Mouse (Mus musculus) adrenal gland, postnatal 4 days (tissue): ENCODE data around the gene Btg1. TPM values are rescaled to one million over a fixed set of nuclear protein-coding genes. Genes with fewer than 3 reads are reported as not detected.
A peak's percentile ranks its signal among the peaks of the same experiment; 100 is the strongest.

Experiments used
- DNase-seq, 2 experiments: peaks; one replicate each; pipeline ENCODE4 v3.0.0; 2021 to 2022; ENCODE audit warnings: low spot score in 2 of 2, mixed read lengths in 2 of 2
- total RNA-seq, 2 experiments: library from RNA; stranded (reverse); gene quantifications; 2 replicates each; pipeline ENCODE4 v1.2.3; 2021

Gene Btg1
- total RNA-seq, 2 experiments from 2014 or later, result 121 to 124 TPM

DNA sequence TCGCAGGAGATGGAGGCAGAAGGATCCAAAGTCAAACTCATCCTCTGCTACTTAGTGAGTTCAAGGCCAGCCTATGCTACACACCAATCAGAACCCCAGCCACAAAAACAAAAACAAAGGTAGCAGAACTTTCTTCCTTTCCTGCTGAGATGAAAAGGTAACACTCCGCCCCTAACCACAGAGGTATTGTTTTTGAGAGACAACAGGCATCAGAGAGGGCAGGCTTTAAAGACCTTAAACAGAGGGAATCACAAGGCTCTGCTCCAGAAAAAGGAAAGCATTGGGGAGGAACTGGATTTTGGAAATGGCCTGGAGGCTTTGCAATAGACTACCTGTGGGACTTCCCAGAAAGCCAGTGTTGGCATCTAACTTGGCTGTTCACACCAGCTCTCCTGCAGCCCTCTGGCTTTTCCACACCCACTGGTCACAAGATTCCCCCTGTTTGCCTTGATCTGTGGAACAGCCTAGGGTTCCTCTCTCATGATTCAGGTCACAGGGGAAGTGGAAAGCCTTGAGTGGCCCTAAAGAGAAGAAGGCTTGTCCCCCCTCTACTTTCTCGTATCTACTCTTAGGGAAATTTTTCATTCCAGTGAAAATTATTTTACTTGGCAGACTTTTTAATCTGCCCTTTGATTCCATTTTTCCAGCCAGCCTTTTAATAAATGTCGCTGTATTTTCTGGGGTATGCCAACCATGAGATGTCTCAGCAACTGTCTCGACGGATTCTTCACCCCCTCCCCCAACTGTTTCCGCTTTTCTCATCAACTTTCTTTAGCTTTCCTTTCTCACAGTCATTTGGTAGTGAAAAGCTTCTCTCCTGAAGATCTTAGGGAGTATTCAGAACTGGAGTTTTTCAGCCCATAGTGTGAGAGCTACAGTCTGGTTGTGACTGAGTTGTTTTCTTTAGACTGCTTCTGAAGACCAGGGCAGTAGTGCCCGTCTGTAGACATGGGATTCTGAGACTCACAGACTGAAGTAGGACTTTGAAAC is 7.2 kb upstream of the Btg1 start:
- DNase-seq, result no peak

DNA sequence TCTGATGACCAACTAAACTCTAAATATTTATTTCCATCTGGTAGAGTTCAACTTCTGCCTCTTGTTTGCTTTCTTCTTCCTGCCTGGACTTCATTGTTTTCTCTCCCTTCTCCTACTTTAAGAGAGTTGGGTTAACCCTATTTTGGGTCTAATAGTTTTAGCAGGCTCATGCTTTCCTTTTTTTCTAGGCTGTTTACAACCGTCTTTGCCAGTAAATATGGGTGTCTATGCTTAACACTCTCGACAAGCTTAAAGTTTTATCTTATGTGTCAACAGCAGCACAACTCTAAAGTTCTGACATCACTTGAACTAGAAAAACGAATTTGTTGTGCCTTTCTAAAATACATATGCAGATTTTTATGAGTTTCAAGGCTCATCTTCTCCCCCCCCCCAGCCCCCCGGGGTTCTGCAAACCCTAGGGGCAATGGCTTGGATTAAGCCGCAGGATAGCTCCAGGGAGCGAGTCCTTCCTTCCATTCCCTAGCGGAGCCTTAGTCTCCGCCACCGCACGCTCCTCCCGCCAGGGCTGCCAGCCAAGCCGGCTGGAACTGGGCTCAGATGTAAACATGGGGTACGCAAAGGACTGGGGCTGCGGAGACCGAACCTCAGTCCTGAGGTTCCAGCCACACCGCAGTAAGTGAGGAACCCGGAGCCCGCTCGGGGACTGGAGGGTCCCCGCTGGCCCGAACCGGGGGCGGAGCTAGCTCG is 651 bp upstream of the Btg1 start:
- DNase-seq, result no peak

DNA sequence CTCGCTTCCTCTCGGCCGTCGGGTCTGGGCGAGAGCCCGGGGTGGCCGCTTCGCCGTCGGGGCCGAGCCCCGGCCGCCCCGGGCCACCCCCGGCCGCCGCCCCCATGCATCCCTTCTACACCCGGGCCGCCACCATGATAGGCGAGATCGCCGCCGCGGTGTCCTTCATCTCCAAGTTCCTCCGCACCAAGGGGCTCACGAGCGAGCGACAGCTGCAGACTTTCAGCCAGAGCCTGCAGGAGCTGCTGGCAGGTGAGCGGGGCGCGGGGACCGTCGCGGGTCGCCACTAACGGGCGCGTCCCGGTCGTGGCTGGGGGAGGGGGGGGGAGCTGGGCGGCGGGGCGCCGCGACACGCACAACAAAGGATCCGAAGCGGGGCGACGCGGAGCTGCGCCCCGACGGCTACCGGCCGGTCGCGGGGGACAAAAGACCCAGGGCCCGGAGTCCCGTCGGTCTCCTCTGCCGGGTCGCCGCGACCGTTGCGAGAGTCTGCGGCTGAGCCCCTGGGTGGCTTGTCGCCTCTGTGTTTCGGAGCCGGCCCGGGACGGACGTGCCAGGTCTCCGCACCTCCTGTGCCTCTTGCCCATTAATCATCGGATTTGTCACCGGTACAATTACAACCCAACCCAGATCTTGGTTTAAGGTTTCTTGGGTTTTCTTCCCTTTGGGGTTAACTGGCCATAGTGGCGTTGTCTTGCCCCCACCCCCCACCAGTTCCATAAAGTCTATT is 580 bp downstream of the Btg1 start:
- DNase-seq, result peak in 1 of 2 experiments; percentile 15

DNA sequence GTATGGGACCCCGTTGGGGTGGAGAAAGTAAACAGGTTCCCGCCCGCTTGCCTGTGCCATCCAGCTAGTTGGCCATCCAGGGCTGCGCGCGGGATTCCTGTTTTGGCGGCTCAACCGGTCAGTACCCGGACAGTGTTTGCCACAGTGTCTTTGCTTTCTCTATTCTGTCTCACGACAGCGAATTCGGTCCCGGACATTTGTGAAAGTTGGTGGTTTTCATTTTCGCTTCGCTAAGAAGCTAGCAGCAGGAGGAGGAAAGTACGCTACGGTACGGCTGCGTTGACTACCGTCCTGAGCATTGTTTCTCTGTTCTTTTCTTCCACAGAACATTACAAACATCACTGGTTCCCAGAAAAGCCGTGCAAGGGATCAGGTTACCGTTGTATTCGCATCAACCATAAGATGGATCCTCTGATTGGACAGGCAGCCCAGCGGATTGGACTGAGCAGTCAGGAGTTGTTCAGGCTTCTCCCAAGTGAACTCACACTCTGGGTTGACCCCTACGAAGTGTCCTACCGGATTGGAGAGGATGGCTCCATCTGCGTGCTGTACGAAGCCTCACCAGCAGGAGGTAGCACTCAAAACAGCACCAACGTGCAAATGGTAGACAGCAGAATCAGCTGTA is 1.3 kb downstream of the Btg1 start:
- DNase-seq, result peak; percentile 14 to 58

DNA sequence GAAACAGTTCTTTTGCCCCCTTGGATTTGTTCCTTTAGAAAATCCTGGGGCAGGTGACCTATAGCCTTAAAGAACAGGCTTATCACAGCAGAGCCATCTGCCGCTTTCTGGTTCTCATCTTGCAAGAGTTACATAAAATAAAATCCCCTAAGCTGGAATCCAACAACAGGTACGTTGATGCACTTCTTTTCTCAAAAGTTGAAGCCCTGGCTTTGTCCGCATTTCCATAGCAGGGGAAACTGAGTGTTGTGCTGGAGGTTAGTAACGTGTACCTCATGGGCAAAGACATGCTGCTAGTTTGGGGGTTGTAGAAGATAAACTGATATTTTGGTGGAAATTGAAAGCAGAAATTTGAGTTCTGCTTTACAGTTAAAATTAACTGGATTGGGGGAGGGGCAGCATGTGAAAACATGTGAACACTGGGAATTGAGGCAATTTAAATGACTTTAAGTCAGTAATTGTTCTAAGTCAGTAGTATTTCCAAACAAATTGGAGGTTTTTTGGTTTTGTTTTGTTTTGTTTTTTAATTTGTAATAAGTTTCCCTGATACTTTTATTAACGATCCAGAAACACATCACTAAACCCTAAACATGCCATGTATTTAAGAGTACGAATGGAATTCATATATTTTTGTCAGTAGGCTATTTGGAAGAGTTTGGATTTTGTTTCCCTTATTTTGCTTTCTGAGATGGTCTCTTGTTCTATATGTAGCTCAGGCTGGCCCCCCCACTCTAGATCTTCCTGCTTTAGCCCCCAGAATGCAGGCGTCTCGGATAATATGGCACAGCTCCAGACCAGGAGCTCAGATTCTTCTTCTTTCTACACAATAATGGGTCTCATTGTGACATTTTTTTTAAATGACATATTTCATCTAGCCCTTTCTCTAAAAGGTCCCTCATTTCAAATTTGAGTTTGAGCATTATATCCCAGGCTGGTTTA is 3.4 kb downstream of the Btg1 start:
- no peak for DNase-seq

DNA sequence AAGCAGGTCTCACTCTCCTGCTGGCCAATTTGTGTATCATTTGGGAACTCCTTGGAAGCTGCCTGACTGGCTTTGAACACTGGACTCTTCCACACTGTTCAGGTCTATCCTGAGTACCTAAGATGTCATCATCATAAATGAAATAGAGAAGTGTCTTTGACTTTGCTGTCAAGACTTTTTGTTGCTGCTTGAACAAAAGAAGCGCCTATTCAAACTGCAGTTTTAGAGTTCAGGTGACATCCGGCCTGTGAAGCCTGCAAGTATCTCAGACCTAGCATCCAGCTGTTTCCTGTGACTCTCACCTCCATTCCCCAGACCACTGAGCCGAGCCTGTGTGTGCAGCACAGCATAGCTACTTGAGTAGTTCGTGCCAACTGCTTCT is 4.1 kb downstream of the Btg1 start:
- DNase-seq, result no peak

DNA sequence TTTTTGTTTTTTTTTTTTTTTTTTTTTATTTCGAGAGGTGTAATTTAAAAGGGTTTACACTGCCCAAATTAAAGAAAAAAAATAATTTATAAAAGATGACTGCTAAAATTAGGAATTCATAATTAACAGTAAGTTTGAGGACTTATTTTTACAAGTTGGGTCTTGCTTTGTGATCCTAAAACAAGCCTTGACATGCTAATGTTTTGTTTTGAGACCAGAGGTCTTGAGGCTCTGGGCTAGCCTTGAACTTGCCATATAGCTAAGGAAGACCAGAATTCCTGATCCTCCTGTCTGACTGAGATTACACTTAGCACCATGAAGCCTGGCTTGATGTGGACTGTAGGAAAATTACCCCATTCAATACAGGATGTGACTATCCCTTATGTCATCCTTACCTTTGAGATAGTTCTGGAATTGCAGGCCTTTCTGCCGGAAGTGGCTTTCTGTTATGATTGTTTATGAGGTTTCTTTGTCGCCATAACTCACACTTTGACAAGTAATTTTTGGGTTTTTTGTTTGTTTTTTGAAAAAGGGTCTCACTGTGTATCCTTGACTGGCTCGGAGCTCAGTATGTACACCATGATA is 4.6 kb downstream of the Btg1 start:
- no peak for DNase-seq

DNA sequence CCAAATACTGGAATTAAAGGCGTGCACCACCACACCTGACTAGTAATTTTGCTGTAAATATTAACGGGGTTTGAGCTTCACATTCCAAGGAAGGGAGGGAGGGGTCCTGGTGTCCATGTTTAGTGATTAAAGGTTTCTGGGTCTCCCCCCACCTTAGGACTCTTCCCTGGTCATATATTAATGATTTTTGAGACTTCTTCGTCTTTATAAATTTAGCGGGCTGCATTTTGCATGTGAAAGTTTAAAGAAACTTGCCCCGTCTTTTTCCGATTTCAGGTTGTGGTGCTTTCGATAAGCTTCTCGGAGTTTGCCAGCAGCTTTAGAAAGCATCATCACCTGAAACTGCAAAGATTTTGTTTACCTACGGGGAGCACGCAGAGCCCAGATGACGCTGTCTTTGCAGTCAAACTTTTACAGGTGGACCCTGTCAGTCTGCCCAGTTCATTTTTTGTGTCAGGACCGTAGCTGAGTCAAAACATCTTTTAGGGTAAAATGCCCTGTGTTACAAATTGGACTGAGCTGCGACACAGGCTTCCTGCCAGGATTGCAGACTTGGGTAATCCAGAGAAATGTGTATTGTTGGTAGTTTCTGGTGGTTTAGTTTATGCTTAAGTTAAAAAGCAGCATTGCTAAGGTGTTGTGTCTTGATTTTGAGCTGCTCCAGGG is 5.3 kb downstream of the Btg1 start:
- DNase-seq, result no peak

DNA sequence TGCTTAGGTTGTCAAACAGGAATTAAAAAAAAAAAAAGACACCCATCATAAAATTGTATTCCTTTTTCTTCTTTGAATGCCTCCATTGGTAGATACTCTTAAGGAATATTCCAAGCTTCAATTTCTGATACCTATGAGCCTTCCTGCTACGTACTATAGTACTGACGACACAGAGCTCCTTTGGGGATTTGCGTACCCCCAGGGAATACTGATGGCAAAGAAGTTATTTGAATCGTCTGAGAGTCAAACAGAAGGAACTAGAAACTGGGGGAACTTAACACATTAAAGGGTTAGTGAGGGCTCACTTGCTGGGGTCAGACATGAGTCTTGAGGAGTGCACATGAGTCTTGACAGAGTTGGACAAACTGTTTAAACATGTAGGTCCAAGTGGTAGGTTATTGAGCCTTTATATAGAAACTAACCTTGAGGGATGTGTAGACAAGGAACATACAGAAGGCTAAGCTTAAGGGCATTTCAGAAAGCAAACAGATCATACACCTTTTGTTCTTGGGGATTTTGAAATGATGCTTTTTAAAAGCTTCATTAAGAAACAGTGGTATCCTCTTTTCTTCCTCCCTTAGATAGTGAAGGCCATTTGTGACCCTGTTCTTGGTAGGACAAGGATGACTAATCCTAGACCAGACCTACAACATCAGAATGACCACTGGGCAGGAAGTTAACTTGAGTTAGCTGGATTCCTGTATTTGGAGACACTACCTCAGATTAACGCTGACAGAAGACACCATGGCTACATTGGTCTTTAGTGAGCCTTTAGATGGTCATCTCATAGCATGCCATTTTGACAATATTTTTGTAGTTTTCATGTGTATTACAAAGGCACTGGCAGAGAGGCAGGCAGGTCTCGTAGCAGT is 6.2 kb downstream of the Btg1 start:
- no peak for DNase-seq

DNA sequence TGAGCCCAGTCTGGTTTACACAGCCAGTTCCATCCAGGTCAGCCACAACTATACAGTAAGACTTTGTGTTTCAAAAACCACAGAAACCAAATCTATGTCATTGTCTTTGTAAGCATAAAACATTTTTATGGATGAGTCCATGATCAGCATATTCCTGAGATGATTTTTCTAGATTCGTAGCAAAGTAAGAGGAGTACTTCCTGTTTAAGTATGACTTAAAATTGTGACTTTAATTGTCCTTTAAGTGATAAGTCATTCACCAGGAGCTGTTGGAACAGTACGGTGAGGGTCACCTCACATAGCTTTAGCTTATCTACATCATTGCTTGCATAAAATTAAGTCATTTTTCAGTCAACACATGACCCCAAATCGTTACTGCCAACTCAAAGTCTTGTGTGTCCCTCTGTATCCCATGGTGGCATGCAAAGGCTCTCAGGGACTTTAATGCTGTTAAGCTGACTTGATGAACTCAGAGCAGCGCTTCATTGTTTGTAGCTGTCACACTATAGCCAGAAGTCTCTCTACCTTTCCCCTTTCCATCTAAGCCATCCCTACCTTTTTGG is 6.9 kb downstream of the Btg1 start:
- DNase-seq, result no peak

DNA sequence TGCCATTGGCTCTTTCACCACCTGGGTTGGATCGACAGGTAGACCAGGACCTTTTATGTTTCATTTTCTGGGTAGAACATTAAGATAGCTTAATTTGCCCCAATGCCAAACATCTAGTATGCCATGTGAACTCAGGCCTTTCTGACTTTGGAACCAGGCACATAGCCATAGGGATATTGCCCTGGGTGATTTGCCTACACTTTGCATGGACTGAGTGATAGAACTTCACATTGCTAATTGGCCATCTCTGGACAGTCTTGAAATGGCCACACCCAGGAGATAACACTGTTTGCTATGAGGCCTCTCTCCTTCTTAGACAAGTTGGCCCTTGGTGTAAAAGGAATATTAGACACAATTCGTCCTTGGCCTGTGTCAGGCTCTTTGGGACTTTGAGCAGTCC is 7.6 kb downstream of the Btg1 start:
- no peak for DNase-seq

DNA sequence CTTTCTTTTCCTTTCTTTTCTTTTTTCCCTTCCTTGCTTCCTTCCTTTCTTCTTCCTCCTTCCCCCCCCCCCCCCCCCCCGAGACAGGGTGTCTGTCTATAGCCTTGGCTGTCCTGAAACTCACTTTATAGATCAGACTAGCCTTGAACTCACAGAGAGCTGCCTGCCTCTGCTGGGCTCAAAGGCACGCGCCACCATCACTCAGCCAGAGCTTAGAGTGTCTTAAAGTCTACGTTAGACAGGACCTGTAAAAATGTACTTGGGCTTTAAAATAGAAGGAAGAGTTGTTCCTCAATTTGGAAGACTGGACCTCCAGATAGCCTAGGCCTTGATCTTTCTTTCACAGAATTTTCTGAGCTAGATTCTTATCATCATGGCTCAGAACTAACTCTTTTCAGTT is 8.3 kb downstream of the Btg1 start:
- no peak for DNase-seq

DNA sequence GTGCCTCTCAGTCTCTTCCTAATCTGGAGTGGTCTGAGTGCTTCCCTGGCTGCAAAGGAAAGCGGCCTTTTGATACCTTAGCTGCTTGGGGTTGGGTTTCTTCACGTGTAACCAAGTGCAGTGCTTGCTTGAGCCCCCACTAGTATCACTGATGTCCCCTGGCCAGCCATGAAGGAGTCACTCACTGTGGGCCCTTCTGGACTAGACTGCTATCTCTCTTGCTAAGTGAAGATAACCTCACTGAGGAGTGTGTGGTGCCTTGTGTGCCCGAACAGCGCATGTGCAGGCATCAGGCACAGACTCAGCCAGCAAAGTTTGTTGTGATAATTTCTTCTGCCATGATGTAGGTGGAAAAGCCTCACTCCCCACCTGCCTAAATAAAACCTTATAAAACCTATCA is 8.9 kb downstream of the Btg1 start:
- DNase-seq, result no peak

DNA sequence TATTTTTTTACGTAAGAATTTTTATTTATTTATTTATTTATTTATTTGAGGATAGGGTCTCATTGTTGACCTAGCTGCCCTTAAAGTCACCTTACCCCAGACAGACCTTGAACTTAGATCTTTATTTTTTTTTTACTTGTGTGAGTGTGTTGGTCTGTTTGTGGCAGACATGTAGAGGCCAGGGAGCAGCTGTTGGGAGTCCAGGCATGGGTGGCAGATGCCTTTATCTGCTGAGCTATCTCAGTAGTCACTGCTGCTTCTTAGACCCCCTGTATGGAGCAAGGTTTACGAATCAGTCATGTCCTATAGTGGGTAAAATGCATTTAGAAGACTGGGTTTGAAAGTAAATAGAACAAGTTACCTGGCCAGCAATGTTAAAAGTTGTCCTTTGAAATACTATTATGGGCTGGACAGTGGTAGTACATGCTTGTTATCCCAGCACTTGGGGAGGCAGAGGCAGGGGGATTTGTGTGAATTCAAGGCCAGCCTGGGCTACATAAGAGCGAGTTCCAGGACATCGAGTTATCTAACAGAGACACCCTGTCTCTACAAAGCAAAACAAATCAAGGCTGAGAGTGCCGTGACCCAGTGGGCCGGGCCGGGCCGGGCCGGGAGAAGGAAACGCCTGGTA is 9.4 kb downstream of the Btg1 start:
- DNase-seq, result no peak

DNA sequence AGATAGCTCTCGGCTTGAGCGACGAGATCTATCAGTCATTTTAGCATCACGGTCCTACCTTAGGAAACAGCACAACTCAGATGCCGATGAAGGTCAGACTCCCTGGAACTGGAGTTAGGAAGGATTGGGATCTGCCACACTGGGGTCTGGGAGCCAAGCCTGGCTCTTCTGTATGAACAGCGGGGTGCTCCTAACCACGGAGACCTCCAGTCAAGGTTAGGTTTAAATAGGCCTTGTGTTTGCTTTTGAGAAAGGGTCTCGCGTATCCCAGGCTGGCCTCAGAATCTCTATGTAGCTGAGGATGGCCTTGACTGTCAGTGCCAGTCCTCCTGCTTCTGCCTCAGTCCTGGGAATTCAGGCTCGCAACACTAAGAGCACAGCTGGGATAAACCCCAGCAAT is 10.5 kb downstream of the Btg1 start:
- no peak for DNase-seq

DNA sequence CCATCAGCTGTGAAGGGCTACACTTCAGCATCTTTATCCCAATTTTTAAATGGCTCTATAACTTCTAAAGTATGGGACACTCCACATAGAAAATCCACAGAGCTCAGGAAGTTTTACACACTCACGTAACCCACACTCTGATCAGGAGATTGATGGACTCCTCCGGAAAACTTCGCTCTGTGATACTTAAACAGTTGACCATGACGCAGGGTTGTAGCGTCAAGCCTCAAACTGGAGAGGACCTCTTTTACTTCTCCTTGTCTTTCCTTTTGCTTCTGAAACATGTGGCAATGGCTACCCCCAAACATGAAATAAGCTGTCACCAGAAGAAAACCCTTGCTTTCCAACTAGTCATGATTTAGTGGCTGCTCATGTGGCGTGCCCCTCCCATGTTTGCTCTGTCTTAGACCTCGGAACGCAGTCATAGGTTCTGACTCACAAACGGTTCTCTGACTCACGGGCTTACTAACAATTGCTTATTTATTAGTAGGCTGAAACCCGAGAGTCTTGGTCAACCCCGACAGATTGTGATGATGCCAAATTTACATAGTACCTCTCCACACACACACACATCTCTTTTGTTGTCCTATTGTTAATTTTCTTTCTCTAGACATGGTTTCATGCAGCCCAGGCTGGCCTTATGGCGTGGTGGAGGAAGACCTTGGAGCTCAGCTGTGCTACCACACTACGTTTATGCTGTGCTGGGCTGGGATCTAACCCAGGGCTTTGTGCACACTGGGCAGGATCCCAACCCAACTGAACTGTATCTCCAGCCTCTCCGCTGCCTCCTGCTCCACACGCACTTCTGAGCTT is 11.5 kb downstream of the Btg1 start:
- DNase-seq, result no peak

DNA sequence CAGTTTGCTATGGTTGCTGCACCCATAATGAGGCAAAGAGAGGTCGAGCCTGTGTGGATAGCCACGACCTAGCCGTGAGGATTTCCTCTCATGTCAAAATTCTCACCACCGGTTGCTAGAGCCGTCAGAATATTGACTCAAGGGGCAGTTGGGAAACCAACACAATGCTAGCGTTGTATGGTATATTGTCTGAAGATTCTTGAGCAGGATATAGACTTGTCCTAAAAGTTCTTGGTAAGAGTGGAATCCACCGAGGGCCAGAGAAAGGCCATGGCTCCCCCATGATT is 12.1 kb downstream of the Btg1 start:
- no peak for DNase-seq
